Mouse (Mus musculus) cerebellum, adult 2 months (tissue): ENCODE measurements around the gene Pou3f1.

Experiments
- CTCF ChIP-seq: fragments of 200-500 bp; IDR thresholded peaks from 2 replicates; pipeline ENCODE4 v1.5.1; 2011; ENCODE audit warnings: low read depth, mild to moderate bottlenecking, control low read depth, low read length, moderate library complexity, borderline replicate concordance; ENCODE audit not compliant: insufficient read depth
- POLR2A ChIP-seq: fragments of 200-500 bp; IDR thresholded peaks from 2 replicates; pipeline ENCODE4 v1.6.1; 2011; ENCODE audit warnings: low read length, control low read depth, borderline replicate concordance; ENCODE audit not compliant: insufficient read depth

DNA sequence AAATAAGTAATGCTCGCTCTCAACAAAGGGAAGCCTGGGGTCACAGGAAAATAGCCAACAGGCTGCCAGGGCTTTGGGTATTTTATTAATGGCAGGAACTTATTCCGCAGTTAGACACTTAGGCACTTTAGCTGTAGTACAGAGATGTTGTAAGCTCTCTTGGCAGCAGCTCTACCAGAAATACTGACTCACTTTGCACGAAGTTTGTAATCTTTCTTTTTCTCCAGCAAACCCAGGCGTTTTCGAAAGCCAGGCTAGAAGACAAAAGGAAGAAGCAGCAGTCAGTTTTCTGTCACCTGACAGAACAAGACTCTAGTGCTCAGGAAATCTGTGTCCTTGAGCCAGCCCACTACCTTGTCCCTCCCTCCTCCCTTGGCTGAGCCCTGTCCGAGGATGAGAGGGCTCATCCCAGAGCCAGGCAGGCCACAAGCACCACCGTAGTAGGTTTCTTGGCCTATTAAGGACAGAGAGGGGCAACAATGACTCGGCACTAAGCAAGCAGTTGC lies 29.3 kb downstream of the Pou3f1 start:
- TF ChIP-seq POLR2A, result no peak
- no peak for TF ChIP-seq CTCF
